Mouse (Mus musculus) natural killer cell, adult 2 months (primary cell): ENCODE results near the gene Spg11.
"Not testable (repeated sequence)": the region's sequence is repeated elsewhere in the genome, so short reads cannot be mapped to it uniquely, and the experiment has no call there.

Source experiments
- DNase-seq, 2 experiments: peaks; one replicate each; pipeline ENCODE4 v3.0.0; 2022; ENCODE audit warnings: low spot score in 2 of 2

Spg11 gene

GRCm38 (mm10) chr2:122065200-122065969 is 52.8 kb downstream of the Spg11 start:
- DNase-seq, result no peak

DNA sequence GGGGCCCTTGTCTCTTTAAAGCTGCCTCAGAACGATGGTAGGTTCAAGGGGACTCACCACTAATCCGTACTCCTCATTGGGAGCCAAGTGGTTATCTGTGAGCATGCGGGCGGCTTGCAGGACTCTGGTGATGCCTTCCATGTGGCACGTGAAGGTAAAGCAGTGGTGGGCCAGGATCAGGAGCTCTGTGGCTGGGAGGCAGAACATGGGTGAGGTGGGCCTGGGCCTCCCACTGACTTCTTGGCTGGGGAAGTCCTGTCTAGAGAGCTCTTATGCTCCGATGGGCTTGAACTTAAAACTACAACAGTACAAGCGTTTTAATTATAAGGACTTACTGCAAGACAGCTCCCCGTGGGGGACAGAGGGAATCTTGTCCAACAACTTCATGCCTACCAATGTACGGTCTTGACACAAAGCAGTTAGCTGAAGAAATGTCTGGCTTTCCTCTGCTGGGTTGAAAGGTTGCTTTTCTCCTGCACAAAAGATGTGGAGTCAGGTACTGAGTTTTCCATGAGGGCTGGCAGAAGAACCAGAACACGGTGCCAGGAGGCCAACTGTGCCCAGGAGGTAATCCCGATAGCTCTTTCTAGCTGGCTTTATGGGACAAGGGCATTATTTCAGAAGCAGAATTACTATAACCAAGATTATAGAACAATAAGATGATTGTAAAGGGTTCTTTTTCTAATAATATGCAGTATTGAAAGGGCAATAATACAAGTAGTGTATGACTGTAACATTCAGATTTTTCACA is 58.6 kb downstream of the Spg11 start:
- DNase-seq, result no peak

GRCm38 (mm10) chr2:122043926-122044325 is 74.3 kb downstream of the Spg11 start:
- DNase-seq, result no peak

DNA sequence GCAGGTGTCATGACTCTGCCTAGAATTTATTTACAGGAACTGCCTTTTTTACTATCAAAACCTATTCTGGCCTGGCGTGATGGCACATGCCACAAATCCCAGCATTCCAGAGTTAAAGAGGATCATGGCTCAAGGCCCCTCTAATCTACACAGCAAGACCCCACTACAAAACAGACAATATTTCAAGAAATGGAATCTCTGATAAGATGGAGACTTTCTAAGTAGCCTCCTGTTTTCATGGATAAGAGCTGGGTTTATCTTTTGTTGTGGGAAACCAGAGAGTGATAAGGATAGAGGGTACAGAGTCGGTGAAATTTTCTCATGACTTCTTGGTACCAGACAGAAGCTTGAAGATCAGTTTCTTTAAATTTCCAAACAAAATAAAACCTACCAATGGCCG is 82.1 kb downstream of the Spg11 start:
- no peak for DNase-seq

DNA sequence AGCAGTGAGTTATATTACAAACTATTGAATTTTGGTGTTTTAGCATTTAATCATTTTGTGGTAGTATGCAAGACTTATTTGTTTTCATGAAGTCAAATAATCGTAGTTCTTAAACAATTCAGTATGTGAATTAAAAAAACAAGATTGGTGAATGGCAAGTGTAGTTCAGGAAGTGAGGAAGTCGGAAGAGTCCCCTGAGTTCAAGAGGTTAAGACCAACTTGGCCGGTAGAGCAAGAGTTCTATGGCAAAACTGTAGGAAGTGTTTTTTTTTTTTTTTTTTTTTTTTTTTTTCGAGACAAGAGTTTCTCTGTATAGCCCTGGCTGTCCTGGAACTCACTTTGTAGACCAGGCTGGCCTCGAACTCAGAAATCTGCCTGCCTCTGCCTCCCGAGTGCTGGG is 86.2 kb downstream of the Spg11 start:
- DNase-seq, result no peak

DNA sequence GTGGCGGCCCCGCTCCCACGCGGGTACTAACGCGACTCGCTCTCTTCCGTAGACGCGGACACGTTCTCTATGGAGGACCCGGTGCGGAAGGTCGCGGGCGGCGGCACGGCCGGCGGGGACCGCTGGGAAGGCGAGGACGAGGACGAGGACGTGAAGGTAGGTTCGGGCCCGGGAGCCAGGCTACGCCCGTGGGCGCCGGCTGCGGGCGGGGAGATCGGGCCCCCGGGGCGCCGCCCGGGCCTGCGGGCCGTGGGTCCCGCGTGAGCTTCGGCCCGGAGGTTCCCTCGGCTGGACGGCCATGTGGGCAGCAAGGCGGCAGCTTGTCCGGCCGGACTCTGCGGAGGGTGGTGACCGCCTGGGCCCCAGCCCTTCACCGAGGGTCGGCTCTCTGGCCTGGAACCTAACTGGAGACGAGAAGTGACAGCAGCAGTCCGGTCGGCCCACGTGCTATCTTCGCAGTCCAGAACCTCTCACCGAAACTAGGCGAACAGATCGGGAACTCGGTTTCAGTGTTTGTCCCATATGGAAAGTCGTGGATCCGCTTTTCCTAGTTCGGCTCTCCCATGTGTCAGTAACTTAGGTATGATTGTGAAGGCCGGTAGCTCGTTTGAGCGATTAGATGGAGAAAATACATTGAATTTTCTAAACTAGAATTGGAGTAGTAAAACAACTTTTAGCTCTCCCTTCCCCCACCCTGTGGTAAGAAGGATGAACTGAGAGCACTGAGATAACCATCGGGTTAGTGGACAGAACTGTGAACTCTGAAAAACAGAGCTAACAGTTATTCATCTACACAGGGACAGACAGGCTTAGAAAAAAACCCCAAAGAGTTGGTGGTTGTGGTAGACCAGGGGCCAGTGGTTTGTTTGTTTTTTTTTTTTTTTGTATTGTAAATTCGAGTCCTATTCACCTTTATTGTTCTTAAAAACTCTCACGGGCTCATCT is 89.2 kb downstream of the Spg11 start:
- DNase-seq, result peak; percentile 45 to 72

DNA sequence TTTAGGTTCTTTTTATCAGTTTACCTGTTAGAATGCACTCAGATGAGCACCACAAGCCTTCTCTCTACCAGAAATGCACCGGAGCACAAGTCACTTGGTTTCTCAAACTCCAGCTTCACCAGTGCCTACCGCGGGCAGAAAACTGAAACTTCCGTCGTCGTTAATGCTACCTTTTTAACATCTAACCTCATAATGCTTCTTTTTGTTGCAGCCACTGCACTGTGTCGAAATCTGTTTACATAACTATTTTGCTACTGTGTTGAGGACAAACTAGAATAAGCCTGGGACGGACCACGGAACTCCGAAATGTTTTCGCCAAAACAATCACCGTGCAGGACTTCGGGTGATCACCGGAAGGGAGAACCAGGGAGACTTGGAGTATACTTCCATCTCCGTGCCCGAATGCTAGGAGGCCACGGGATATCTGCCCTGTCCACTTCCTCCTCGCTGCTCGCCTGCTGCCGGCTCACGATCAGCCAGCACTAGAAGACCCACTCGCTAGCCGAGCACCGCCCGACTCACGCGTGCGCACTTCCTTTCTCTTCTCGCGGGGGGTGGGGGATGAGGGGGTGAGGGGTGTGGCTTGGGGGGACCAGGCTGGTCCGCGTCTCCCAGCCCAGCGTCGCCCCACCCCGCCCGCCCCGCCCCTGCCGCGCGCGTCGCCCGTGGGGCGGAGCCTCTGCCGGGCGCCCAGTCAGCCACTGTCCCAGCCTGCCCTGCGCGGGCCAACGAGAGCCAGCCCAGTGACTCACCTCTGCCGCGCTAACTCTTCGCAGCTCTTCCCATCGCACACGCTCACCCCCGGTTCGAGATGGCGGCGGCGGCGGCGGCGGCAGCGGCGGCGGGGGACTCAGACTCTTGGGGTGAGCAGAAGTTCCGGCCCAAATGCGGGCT is 90.1 kb downstream of the Spg11 start, which contains the start of gene Eif3j1:
Gene Eif3j1, plus strand, starts transcription at position 685 of the 894 bp plus-strand sequence.
- peak; percentile 84 to 91 for DNase-seq

DNA sequence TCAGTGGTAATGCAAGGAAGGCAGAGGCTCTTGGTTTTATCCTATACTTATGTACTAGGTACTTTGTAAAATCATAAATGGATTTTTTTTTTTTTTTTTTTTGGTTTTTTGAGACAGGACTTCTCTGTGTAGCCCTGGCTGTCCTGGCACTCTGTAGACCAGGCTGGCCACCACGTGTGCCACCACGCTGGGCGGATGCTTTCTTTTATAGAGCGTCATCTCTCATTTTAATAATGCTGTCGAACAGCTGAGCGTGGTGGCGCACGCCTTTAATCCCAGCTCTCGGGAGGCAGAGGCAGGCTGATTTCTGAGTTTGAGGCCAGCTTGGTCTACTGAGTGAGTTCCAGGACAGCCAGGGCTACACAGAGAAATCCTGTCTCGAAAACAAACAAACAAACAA is 91.1 kb downstream of the Spg11 start:
- not testable (repeated sequence) for DNase-seq

DNA sequence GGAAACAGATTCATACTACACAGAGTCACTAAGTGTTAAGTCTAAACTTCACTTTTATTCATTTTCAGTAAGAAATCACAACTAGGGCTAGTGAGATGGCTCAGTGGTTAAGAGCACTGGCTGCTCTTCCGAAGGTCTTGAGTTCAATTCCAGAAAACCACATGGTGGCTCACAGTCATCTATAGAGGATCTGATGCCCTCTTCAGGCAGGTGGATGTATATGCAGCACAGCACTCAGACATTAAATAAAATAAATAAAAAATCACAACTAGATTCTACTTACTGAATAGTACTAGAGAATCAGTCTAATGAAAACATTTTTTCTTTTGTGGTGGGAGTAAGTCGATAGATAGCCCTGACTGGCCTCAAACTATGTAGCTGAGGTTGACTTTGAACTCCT is 95.9 kb downstream of the Spg11 start:
- DNase-seq, result no peak

- no peak for DNase-seq
Observed at GRCm38 (mm10) chr2:122018705-122019104, 99.5 kb downstream of the Spg11 start.

- no peak for DNase-seq
Observed at GRCm38 (mm10) chr2:122011441-122011840, 106.7 kb downstream of the Spg11 start.

DNA sequence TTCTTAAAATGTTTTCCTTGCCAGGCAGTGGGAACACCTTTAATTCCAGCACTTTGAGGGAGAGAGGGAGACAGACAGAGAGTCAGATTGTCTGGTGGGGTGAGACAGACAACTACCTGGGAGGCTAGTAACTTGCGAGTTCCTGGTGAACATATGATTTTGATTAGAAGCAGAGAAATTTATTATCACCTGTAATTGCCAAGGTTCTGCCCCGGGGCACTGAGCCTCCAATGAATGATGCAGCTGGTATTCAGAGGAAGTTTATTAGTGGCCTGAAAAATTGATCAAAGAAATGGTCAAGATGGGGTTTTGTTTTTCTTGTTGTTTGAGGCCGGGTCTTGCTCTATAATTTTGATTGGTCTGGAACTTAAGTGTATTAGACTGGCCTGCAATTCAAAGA is 109.4 kb downstream of the Spg11 start:
- DNase-seq, result no peak
